Mouse (Mus musculus) intestine, embryonic 15.5 days (tissue): ENCODE results near the gene Alyref2. TPM values are rescaled to one million over a fixed set of nuclear protein-coding genes. Genes with fewer than 3 reads are reported as not detected.

Experiments used
- ATAC-seq: fragments of 200-750 bp; cut with Nextera tagmentation; 2 replicates; pipeline ENCODE4 v1.8.0; 2017; ENCODE audit warnings: moderate TSS enrichment, moderate library complexity
- H3K27ac ChIP-seq: fragments of 300-500 bp; sonication (generic); 2 replicates; pipeline ENCODE4 v1.5.1; 2015; ENCODE audit warnings: mild to moderate bottlenecking, inconsistent platforms
- H3K27me3 ChIP-seq: fragments of 300-500 bp; sonication (generic); replicated peaks from 2 replicates; pipeline ENCODE4 v1.6.1; 2015; ENCODE audit warnings: inconsistent platforms
- H3K36me3 ChIP-seq: fragments of 300-500 bp; sonication (generic); 2 replicates; pipeline ENCODE4 v1.6.1; 2015; ENCODE audit warnings: inconsistent platforms
- H3K4me1 ChIP-seq: fragments of 300-500 bp; sonication (generic); replicated peaks from 2 replicates; pipeline ENCODE4 v1.6.1; 2015; ENCODE audit warnings: inconsistent platforms
- H3K4me2 ChIP-seq: fragments of 300-500 bp; sonication (generic); replicated peaks from 2 replicates; pipeline ENCODE4 v1.6.1; 2015; ENCODE audit warnings: mild to moderate bottlenecking, inconsistent platforms
- H3K4me3 ChIP-seq: fragments of 300-500 bp; sonication (generic); replicated peaks from 2 replicates; pipeline ENCODE4 v1.5.1; 2015; ENCODE audit warnings: inconsistent platforms
- H3K9ac ChIP-seq: fragments of 300-500 bp; sonication (generic); 2 replicates; pipeline ENCODE4 v1.6.1; 2015; ENCODE audit warnings: inconsistent platforms
- H3K9me3 ChIP-seq: fragments of 300-500 bp; sonication (generic); 2 replicates; pipeline ENCODE4 v1.6.1; 2016; ENCODE audit warnings: inconsistent platforms
- WGBS: fragments of 180-500 bp; shearing (Covaris S2); methylation state at CpG from one replicate; pipeline ENCODE4 v1.1.7; 2015; 5-methylcytosine and 5-hydroxymethylcytosine counted together
- polyA plus RNA-seq: library from polyadenylated mRNA; unstranded; fragments of >200 nt; fragmentation: Nextera tagmentation; extraction: Ambion mirVana; gene quantifications from 2 replicates; pipeline ENCODE4 v1.2.1, GENCODE M21; 2015

Alyref2 gene
- polyA plus RNA-seq, 1 experiment from 2014 or later, result 12.0 TPM

DNA sequence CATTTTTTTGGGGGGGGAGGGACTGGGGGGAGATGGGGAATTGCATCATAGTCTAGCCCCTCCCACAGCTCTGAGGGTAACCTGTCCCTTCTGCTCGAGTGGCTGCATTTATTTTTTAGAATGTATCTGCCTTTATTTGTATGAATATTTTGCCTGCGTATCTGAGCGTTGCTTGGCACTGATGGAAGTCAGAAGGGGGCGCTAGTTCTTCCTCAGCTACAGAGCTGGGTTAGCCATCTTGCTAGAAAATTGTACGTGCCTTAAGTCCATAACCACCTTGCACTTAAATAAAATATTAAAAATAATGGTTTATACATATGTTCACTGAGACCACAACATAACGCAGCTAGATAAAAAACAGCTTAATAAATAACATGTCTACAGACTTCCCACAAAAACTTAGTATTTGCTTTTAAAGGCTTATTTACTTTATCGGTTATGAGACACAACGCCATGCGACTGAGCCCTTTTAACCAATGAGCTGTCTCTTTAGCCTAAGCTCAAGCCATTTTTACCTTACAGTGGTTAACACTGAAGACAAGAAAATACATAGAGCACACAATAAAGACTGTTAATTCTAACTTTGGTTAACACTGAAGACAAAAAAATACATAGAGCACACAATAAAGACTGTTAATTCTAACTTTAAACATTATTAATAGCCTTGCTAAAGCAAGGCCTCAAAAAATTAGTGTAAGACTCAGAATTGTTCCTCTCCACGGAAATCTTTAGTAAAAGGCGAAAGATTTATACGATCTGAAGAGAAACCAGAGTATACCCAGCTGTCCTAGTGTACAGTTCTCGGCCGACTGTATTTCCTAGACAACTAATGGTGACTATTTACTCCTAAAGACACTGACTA lies 659 bp upstream of the Alyref2 start:
- whole genome bisulfite sequencing, result under 1% methylated on average over 14 of the region's 14 CpGs
- Histone ChIP-seq H3K9me3 (no peaks in the 10 kb centered on the region), H3K36me3 (no peaks in the 10 kb centered on the region), H3K9ac (no peak overlapping the region), H3K27me3 (no peaks in the 10 kb centered on the region), H3K4me2 (peak overlapping the region; percentile 38), H3K4me1 (0 out of 2 replicates have a peak, but pooled peaks cover 2% of the 10 kb centered on the region), H3K4me3 (peak overlapping the region; percentile 61), H3K27ac (peak overlapping the region; percentile 72)
- ATAC-seq, result peak; percentile 90

DNA sequence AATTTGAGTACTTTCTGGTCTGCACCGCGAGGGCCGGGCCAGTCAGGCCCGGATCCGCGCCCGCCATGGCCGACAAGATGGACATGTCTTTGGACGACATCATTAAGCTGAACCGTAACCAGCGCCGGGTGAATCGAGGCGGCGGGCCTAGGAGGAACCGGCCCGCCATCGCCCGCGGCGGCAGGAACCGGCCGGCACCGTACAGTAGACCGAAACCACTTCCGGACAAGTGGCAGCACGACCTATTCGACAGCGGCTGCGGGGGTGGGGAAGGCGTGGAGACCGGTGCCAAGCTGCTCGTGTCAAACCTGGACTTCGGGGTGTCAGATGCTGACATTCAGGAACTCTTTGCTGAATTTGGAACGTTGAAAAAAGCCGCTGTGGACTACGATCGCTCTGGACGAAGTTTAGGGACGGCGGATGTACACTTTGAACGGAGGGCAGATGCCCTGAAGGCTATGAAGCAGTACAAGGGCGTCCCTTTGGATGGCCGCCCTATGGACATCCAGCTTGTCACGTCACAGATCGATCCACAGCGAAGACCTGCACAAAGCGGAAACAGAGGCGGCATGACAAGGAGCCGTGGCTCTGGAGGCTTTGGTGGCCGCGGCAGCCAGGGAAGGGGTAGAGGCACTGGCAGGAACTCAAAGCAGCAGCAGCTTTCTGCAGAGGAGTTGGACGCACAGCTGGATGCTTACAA lies 464 bp downstream of the Alyref2 start:
- Histone ChIP-seq H3K36me3 (no peaks in the 10 kb centered on the region), H3K9me3 (no peaks in the 10 kb centered on the region), H3K4me1 (0 out of 2 replicates have a peak, but pooled peaks cover 2% of the 10 kb centered on the region), H3K27ac (peak overlapping the region; percentile 99), H3K9ac (peak overlapping the region; percentile 78), H3K4me2 (peak overlapping the region; percentile 87), H3K4me3 (peak overlapping the region; percentile 61), H3K27me3 (no peaks in the 10 kb centered on the region)
- ATAC-seq, result peak; percentile 66
- WGBS, result under 1% methylated on average over 53 of the region's 53 CpGs

DNA sequence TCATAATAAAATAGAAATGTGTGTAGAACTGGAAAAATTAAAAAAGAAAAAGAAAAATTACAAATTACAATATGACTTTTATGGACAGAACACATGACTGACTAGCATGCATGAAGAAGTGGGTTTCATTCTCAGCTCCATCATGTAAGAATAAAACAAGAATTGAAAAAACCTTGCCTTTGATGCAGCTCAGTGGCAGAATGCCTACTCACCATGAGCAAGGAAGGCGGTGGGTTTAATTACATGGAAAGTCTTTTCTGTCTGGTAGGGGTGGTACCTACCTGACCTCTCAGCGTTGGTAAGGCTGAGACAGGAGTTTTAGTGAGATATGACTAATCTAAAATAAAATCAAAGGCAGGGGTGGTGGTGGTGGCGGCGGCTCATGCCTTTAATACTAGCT lies 1.3 kb downstream of the Alyref2 start:
- Histone ChIP-seq H3K4me2 (peak overlapping the region; percentile 37), H3K27ac (no peak overlapping the region), H3K9me3 (no peaks in the 10 kb centered on the region), H3K4me1 (0 out of 2 replicates have a peak, but pooled peaks cover 2% of the 10 kb centered on the region), H3K4me3 (0 out of 2 replicates have a peak overlapping the region, but pooled peaks have one; percentile 12), H3K9ac (no peak overlapping the region), H3K27me3 (no peaks in the 10 kb centered on the region), H3K36me3 (no peaks in the 10 kb centered on the region)
- no peak for ATAC-seq
- WGBS, result 75% methylated on average over 4 of the region's 4 CpGs

DNA sequence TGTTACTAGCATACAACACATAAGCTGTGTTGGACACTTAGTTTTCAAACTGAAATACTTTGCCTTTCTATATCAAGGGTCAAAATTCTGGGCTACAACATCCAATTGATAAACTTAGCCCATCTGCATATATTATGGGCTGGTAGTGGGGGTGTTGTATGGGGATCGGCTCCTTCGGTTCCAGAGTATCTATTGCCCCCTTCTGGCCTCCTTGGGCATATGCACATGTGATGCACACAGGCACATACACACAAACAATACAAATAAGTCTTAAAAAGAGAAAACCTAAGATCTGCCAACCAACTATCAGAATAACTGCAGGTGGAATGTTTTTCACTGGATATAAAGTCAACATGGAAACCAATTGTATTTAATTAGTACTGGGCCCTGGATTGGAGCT lies 10.0 kb downstream of the Alyref2 start:
- Histone ChIP-seq H3K36me3 (no peaks in the 10 kb centered on the region), H3K9ac (no peak overlapping the region), H3K4me2 (no peak overlapping the region), H3K27ac (no peak overlapping the region), H3K4me3 (no peak overlapping the region), H3K4me1 (no peaks in the 10 kb centered on the region), H3K9me3 (no peaks in the 10 kb centered on the region), H3K27me3 (no peaks in the 10 kb centered on the region)
- ATAC-seq, result no peak
- 92% methylated on average over 2 of the region's 2 CpGs for WGBS

DNA sequence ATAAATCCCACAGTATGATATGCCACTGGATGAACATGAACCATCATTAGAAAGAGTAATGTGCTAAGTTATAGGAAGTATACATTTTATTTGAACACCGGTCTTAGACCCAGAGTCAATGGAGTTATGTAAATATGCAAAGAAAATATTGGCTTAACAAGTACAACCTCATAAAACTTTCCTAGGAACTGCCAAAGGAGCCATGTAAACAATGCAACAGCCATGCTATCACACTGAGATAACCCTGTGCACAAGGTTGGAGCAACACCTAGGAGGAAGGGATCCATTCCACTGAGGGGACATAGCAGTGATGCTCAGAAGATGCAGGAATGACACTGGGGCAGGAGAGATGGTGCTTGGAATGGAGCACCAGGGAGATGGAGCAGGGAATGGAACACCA lies 10.5 kb downstream of the Alyref2 start:
- H3K27me3 ChIP-seq, result no peaks in the 10 kb centered on the region
- ATAC-seq, result no peak
- H3K4me1 ChIP-seq, result no peaks in the 10 kb centered on the region
- no peak overlapping the region for H3K9ac ChIP-seq
- no peak overlapping the region for H3K4me2 ChIP-seq
- H3K9me3 ChIP-seq, result no peaks in the 10 kb centered on the region
- no peak overlapping the region for H3K4me3 ChIP-seq
- 66% methylated on average over 1 of the region's 1 CpGs for WGBS
- H3K27ac ChIP-seq, result no peak overlapping the region
- no peaks in the 10 kb centered on the region for H3K36me3 ChIP-seq

DNA sequence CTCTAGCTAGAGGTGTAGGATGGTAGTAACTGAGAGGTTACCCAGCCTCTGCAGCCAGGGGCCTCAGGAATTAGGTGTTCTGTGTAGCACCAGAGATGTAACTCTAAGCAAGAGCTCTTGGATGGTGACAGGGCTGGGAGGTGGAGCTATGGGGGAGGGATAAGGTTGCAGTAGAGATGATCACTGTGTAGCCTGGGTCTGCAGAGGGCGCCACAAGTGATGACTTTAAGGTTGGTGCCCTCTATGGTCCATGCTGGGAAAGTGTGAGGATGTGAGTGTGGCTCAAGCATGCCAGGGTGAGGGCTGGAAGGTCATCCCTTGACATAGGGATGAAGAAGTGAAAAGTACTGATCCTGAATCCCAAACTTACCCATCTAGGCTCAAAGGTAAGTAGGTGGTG lies 11.8 kb downstream of the Alyref2 start:
- Histone ChIP-seq H3K27ac (no peak overlapping the region), H3K4me1 (no peaks in the 10 kb centered on the region), H3K4me3 (no peak overlapping the region), H3K9ac (no peak overlapping the region), H3K36me3 (no peaks in the 10 kb centered on the region), H3K4me2 (no peak overlapping the region), H3K9me3 (no peaks in the 10 kb centered on the region), H3K27me3 (no peaks in the 10 kb centered on the region)
- 14% methylated on average over 1 of the region's 1 CpGs for WGBS
- no peak for ATAC-seq

DNA sequence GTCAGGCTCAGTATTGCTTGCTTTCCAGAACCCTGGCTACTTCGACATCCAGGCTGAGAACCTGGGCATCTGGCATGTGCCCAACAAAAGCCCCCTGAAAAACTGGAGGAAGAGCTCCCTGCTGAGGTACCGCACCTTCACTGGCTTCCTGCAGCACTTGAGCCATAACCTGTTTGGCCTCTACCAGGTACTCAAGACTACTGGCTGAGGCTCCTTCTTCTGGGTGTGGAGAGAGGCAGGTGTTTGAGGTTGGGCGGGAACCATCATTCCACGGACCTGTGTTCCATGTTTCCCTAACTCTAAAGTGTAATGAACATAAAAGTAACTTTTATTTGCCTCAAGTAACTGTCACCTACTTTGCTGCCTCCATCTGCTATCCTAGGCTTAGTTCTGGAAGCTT lies 12.3 kb downstream of the Alyref2 start:
- no peaks in the 10 kb centered on the region for H3K9me3 ChIP-seq
- ATAC-seq, result no peak

DNA sequence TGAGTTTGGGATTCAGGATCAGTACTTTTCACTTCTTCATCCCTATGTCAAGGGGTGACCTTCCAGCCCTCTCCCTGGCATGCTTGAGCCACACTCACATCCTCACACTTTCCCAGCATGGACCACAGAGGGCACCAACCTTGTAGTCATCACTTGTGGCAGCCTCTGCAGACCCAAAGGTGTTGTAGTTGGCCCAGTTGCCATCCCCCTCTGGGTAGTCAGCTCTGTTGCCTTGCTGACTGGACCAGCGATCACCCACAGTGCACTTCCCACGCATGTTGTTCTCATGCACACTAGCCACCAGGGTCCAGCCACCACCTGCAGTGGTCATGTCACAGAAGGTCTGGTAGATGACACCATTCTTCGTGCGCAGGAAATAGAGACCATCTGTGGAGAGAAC lies 28.1 kb downstream of the Alyref2 start:
- no peak overlapping the region for H3K9ac ChIP-seq
- H3K27ac ChIP-seq, result no peak overlapping the region
- H3K27me3 ChIP-seq, result no peaks in the 10 kb centered on the region
- no peaks in the 10 kb centered on the region for H3K4me1 ChIP-seq
- H3K36me3 ChIP-seq, result no peaks in the 10 kb centered on the region
- ATAC-seq, result no peak
- H3K4me2 ChIP-seq, result no peak overlapping the region
- no peaks in the 10 kb centered on the region for H3K9me3 ChIP-seq
- H3K4me3 ChIP-seq, result no peak overlapping the region
- 95% methylated on average over 4 of the region's 4 CpGs for WGBS

More for the DNA sequence above, 12.3 kb downstream of the Alyref2 start:
- H3K4me3 ChIP-seq, result no peak overlapping the region
- H3K27ac ChIP-seq, result no peak overlapping the region
- H3K4me1 ChIP-seq, result no peaks in the 10 kb centered on the region
- H3K36me3 ChIP-seq, result no peaks in the 10 kb centered on the region
- no peak overlapping the region for H3K4me2 ChIP-seq
- 82% methylated on average over 4 of the region's 4 CpGs for WGBS
- H3K27me3 ChIP-seq, result no peaks in the 10 kb centered on the region
- H3K9ac ChIP-seq, result no peak overlapping the region

DNA sequence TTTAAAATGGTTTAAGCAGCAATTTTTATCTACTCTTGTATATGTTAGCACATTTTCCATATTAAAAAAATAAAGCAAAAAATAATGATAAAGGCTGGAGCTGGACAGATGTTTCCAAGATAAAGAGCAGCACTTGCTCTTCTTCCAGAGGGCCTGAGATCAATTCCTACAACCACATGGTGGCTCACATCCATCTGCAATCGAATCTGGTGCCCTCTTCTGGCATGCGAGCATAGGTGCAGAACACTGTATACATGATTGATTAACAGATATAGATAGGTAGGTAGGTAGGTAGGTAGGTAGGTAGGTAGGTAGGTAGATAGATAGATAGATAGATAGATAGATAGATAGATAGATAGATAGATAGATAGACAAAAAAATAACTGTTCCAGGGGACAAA lies 29.6 kb downstream of the Alyref2 start:
- 59% methylated on average over 2 of the region's 2 CpGs for WGBS
- no peak overlapping the region for H3K27ac ChIP-seq
- H3K27me3 ChIP-seq, result no peaks in the 10 kb centered on the region
- ATAC-seq, result no peak
- no peaks in the 10 kb centered on the region for H3K36me3 ChIP-seq
- no peak overlapping the region for H3K4me2 ChIP-seq
- no peaks in the 10 kb centered on the region for H3K9me3 ChIP-seq
- H3K4me1 ChIP-seq, result no peaks in the 10 kb centered on the region
- H3K9ac ChIP-seq, result no peak overlapping the region
- H3K4me3 ChIP-seq, result no peak overlapping the region

DNA sequence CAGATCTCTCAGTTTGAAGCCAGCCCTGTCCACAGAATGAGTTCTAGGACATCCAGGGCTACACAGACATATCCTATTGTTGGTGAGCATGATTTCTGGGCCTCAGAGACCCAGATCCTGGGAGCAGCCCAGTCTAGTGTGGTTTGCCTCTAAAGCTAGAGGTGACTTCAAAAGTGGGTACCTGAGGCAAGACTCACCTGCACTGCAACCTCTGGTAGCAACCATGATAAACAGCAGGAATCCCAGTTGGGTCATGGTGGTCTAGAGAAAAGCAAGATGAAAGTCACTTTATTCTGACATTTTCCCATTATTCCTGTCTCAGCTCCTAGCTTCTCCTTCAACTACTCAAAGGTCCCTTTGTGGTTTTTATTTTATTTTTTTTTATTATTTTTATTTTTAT lies 31.3 kb downstream of the Alyref2 start:
- Histone ChIP-seq H3K27me3 (no peaks in the 10 kb centered on the region), H3K9ac (no peak overlapping the region), H3K27ac (no peak overlapping the region), H3K9me3 (no peaks in the 10 kb centered on the region), H3K36me3 (no peaks in the 10 kb centered on the region), H3K4me3 (no peak overlapping the region), H3K4me1 (no peaks in the 10 kb centered on the region), H3K4me2 (no peak overlapping the region)
- no peak for ATAC-seq

DNA sequence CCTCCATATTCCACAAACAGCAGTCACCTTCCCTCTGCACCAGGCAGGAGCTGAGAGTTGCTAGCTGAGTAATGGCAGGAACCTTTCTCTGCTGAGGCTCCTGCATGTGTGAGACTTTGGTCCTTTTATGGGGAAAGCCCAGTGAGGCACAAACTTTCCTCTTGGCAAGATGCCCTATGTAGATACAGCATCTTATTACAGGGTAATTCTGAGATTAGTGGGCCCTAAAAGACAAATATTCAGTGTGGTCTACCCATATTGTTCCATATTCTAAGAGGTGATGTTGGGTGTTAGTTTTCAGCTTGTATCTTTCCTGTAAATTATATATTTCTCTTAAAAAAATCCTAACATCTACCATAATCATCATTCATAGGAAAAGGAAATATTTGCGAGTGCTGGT lies 31.9 kb downstream of the Alyref2 start, which contains the start of gene Itln1:
Gene Itln1, minus strand, starts transcription at position 101 of the 400 bp plus-strand sequence.
- Histone ChIP-seq H3K4me2 (no peak within 1 kb of the TSS), H3K27ac (no peak within 1 kb of the TSS), H3K36me3 (no peaks in the 10 kb centered on the region), H3K9ac (no peak within 1 kb of the TSS), H3K27me3 (no peaks in the 10 kb centered on the region), H3K4me1 (no peaks in the 10 kb centered on the region), H3K9me3 (no peaks in the 10 kb centered on the region), H3K4me3 (no peak within 1 kb of the TSS)
- ATAC-seq, result no peak
- WGBS, result 87% methylated on average over 1 of the region's 1 CpGs

DNA sequence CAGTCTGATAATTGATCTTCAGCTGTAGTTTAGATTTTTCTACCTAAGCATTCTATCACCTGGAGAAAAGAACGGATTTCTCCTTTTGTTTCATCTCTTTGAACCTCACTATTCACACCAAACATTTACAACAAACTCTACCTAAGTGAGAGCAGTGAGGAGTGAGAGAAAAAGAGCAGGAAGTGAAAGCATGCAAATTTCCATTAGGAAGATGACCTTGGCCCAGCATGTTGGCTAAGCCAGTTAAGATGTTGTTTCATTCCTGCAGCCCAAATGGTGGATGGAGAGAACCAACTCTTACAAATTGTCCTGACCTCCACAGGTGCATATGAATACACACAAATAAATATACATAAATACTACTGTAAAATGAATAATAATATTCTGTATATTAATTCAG lies 37.4 kb downstream of the Alyref2 start:
- no peaks in the 10 kb centered on the region for H3K9me3 ChIP-seq
- 80% methylated on average over 1 of the region's 1 CpGs for WGBS
- H3K27me3 ChIP-seq, result no peaks in the 10 kb centered on the region
- H3K36me3 ChIP-seq, result no peaks in the 10 kb centered on the region
- no peaks in the 10 kb centered on the region for H3K4me1 ChIP-seq
- no peak overlapping the region for H3K27ac ChIP-seq
- no peak overlapping the region for H3K4me3 ChIP-seq
- ATAC-seq, result no peak
- no peak overlapping the region for H3K9ac ChIP-seq
- H3K4me2 ChIP-seq, result no peak overlapping the region
